In the genomic region with DNA sequence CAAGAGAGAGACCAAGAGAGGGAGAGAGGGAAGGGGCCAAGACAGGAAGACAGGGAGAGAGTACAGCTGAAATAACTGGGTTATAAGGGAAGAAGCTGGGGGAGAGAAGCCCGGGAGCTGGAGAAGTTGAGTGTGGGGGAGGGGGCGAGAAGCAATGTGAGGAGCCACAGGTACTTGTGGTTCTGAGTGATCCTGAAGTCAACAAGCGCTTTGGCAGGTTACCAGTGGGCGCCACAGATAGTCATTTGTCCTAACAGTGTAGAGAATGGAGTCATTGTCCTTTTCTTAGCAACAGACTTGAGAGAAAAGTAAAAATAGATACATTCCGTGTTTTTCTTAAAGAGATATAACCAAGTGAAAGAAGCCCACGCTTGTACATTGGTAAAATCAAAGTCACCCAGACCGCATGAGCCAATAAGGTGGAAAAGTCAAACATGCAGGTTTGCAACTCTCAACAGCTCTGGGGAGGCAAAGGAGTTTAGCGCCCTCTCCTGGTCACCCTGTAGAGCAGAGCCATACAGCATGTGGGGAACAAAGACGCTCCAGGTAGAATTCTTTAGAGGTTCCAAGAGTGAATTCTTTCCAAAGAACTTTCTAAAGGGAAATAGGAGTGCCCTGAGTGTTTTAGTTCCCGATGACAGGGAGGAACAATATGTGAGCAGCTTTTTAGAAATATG, we compare ENCODE assay signal across 8 mouse cellular contexts. TPM values are rescaled to one million over a fixed set of nuclear protein-coding genes. Genes with fewer than 3 reads are reported as not detected.
A peak's percentile ranks its signal among the peaks of the same experiment; 100 is the strongest.
DNase-seq lines count a peak whose midpoint lies in the region; ATAC-seq and TF ChIP-seq lines count a peak whose summit lies in the region.

No protein-coding gene starts in this region.

- in situ Hi-C loops in ES-E14 (cut with MboI; ENCODE audit: low sequenced_read_pairs in 2 of 2, unreplicated experiment in 2 of 2), result no loop called here

- peaks cover 0 to 3% of the 10 kb centered on the region in 2 experiments; a peak in 1 of 4 replicates for H3K4me1 ChIP-seq in ES-E14 (ENCODE audit: control insufficient read depth in 2 of 2, insufficient read depth in 2 of 2, low read length in 2 of 2, poor library complexity in 1 of 2)

- TF ChIP-seq CTCF in gastrocnemius, adult 2 months (IDR thresholded peaks at IDR 0.05), result peak; percentile 88

- intact Hi-C loops in gastrocnemius, adult 2 months (cut with DNase I), result loop anchor here (1.0 kb wide), 1 partner anchor 75 kb away; a partner anchor contains a TSS
- intact Hi-C loops in gastrocnemius, postnatal 36 days (cut with DNase I), result loop anchor here (5.0 kb wide), 1 partner anchor 69 kb away; a partner anchor contains a TSS

- no peak overlapping the region for H3K27ac ChIP-seq in gastrocnemius, adult 2 months
- no peak overlapping the region for H3K27ac ChIP-seq in ES-E14 (ENCODE audit: insufficient read depth, low read depth, low read length, poor library complexity, severe bottlenecking)

- H3K4me3 ChIP-seq in gastrocnemius, adult 2 months, result no peak overlapping the region
- H3K4me3 ChIP-seq in ES-E14 (ENCODE audit: insufficient read depth in 1 of 2, low read depth in 1 of 2, low read length in 2 of 2, poor library complexity in 1 of 2, severe bottlenecking in 1 of 2), result no peak overlapping the region

- H3K36me3 ChIP-seq in ES-E14 (ENCODE audit: control insufficient read depth, insufficient read depth, low read length, poor library complexity, severe bottlenecking), result no peaks in the 10 kb centered on the region
- H3K36me3 ChIP-seq in splenic B cell, adult 2 months (ENCODE audit: control insufficient read depth, insufficient read depth, low read length, poor library complexity, severe bottlenecking), result no peaks in the 10 kb centered on the region

- no peak overlapping the region for H3K9ac ChIP-seq in ES-E14 (ENCODE audit: insufficient read depth, low read depth, low read length, poor library complexity, severe bottlenecking)

- peak; percentile 56 for DNase-seq in gastrocnemius, adult 2 months
- DNase-seq in gastrocnemius, postnatal 36 days, result no peak
- DNase-seq in ES-E14 (ENCODE audit: low read depth, low spot score), result peak; percentile 42
- DNase-seq in cerebellum, adult 9-10 months, result peak; percentile 54
- peak; percentile 50 to 69 for DNase-seq in layer of hippocampus, postnatal 10 days (ENCODE audit: low spot score in 2 of 2)
- peak; percentile 72 for DNase-seq in splenic B cell, adult 2 months (ENCODE audit: low read depth, low spot score)

- H3K27me3 ChIP-seq in splenic B cell, adult 2 months (ENCODE audit: control insufficient read depth, insufficient read depth, low read length, poor library complexity, severe bottlenecking), result no peaks in the 10 kb centered on the region

- ATAC-seq in granulocyte monocyte progenitor cell, adult 5-6 weeks (replicated peaks; ENCODE audit: poor library complexity, severe bottlenecking), result peak; percentile 73
- peak; percentile 87 for ATAC-seq in megakaryocyte progenitor cell, adult 5-6 weeks (replicated peaks; ENCODE audit: poor library complexity)

- peaks cover 8% of the 10 kb centered on the region for H3K9me3 ChIP-seq in ES-E14 (ENCODE audit: control insufficient read depth, insufficient read depth, low read depth, low read length)

TF ChIP-seq in ES-E14, 5 proteins besides CTCF, POLR2A, EP300 and RAD21:
- TF ChIP-seq ZNF384 (IDR thresholded peaks at IDR 0.05; ENCODE audit: low read depth, low read length) (no peak), CHD2 (IDR thresholded peaks at IDR 0.05; ENCODE audit: low read depth, low read length) (no peak), HCFC1 (IDR thresholded peaks at IDR 0.05; ENCODE audit: borderline replicate concordance, insufficient read depth, low read length) (no peak), MAFK (IDR thresholded peaks at IDR 0.05; ENCODE audit: insufficient read depth, low read depth, low read length) (no peak), ZC3H11A (IDR thresholded peaks at IDR 0.05; ENCODE audit: borderline replicate concordance, low read depth, low read length) (peak; percentile 70; the same call in 1 of the 2 replicates)
TF ChIP-seq in ES-E14: peak in this region for 1.

RNA-seq across cellular contexts. Expression of a gene that starts 6.4 kb away (rescaled TPM):
- not detected for total RNA-seq in gastrocnemius, adult 2 months (2021)
- not detected for total RNA-seq in gastrocnemius, postnatal 36 days (2021)
- total RNA-seq in ES-E14 (2012; rRNA removed), result not detected in 2 replicates
- total RNA-seq in granulocyte monocyte progenitor cell, adult 5-6 weeks (2014; fragmentation: Nextera tagmentation), result not detected in 2 replicates
- total RNA-seq in granulocyte monocyte progenitor cell, adult 5-6 weeks (2017), result not detected in 2 replicates
- total RNA-seq in layer of hippocampus, postnatal 10 days (2021), result not detected
- not detected in 2 replicates for total RNA-seq in megakaryocyte progenitor cell, adult 5-6 weeks (2015)
- not detected in 2 replicates for total RNA-seq in megakaryocyte progenitor cell, adult 5-6 weeks (2017)

RNA-seq across cellular contexts. Expression of a gene that starts 58.6 kb away (rescaled TPM):
- 1 to 10 TPM; 2.7 to 4.6 TPM for total RNA-seq in gastrocnemius, adult 2 months (2021)
- 1 to 10 TPM; 2.7 to 5.5 TPM for total RNA-seq in gastrocnemius, postnatal 36 days (2021)
- total RNA-seq in ES-E14 (2012; rRNA removed), result 97.9 and 111 TPM in 2 replicates
- total RNA-seq in granulocyte monocyte progenitor cell, adult 5-6 weeks (2014; fragmentation: Nextera tagmentation), result 32.0 and 36.3 TPM in 2 replicates
- 40.6 and 47.9 TPM in 2 replicates for total RNA-seq in granulocyte monocyte progenitor cell, adult 5-6 weeks (2017)
- total RNA-seq in layer of hippocampus, postnatal 10 days (2021), result 10 to 100 TPM; 78.3 to 87.2 TPM
- total RNA-seq in megakaryocyte progenitor cell, adult 5-6 weeks (2015), result 23.0 and 27.2 TPM in 2 replicates
- total RNA-seq in megakaryocyte progenitor cell, adult 5-6 weeks (2017), result 35.4 and 50.6 TPM in 2 replicates

Comparison
In these comparisons a context has a peak if more than half of its experiments do, and no peak if none do; other contexts are left out.
1. DNase-seq: peak in gastrocnemius, adult 2 months (single experiment), ES-E14 (single experiment), cerebellum, adult 9-10 months (single experiment), layer of hippocampus, postnatal 10 days (2 of 2) and splenic B cell, adult 2 months (single experiment); none in gastrocnemius, postnatal 36 days (0 of 2).